Mouse (Mus musculus) cortical plate, adult 2 months (tissue): ENCODE data around the gene Atp6v1e2.

Experiments used
- CTCF ChIP-seq: fragments of 200-500 bp; IDR thresholded peaks from 2 replicates; pipeline ENCODE4 v1.5.1; 2011; ENCODE audit warnings: mild to moderate bottlenecking, control low read depth, low read length; ENCODE audit not compliant: insufficient read depth; ENCODE audit errors: extremely low read depth
- POLR2A ChIP-seq: fragments of 200-500 bp; IDR thresholded peaks from 2 replicates; pipeline ENCODE4 v1.6.1; 2011; ENCODE audit warnings: mild to moderate bottlenecking, low read length, control low read depth; ENCODE audit not compliant: insufficient read depth; ENCODE audit errors: extremely low read depth

GRCm38 (mm10) chr17:86973097-86973496, 25.4 kb upstream of the Atp6v1e2 start:
- TF ChIP-seq POLR2A (no peak), CTCF (no peak)
